Mouse (Mus musculus) MEL (cell line): ENCODE data around the gene Tbc1d24. TPM values are rescaled to one million over a fixed set of nuclear protein-coding genes. Genes with fewer than 3 reads are reported as not detected.

Experiments
- DNase-seq: peaks from one replicate; pipeline ENCODE4 v3.0.0; 2011; ENCODE audit warnings: low read depth, low spot score
- H3K27ac ChIP-seq: 2 replicates; pipeline ENCODE4 v1.5.1; 2012; ENCODE audit warnings: low read depth, mild to moderate bottlenecking, control low read depth, low read length, moderate library complexity; ENCODE audit not compliant: control insufficient read depth
- H3K27me3 ChIP-seq, 2 experiments: fragments of 150-350 bp in 1 of 2; sonication (generic) in 1 of 2; 2 replicates each; pipeline ENCODE4 v1.6.1; 2012; ENCODE audit warnings: low read length in 2 of 2, mild to moderate bottlenecking in 2 of 2, improper control_type of control experiment in 1 of 2, moderate library complexity in 1 of 2; ENCODE audit not compliant: insufficient read depth in 2 of 2, control insufficient read depth in 1 of 2
- H3K36me3 ChIP-seq, 2 experiments: 2 replicates each; pipeline ENCODE4 v1.6.1; 2012 to 2014; ENCODE audit warnings: low read length in 2 of 2, improper control_type of control experiment in 1 of 2, inconsistent platforms in 1 of 2, mild to moderate bottlenecking in 1 of 2; ENCODE audit not compliant: insufficient read depth in 2 of 2, control insufficient read depth in 1 of 2
- H3K4me1 ChIP-seq, 2 experiments: fragments of 150-350 bp in 1 of 2; sonication (generic) in 1 of 2; 2 replicates each; pipeline ENCODE4 v1.6.1; 2012; ENCODE audit warnings: low read length in 2 of 2, improper control_type of control experiment in 1 of 2, mild to moderate bottlenecking in 1 of 2; ENCODE audit not compliant: insufficient read depth in 2 of 2, control insufficient read depth in 1 of 2
- H3K4me3 ChIP-seq, 2 experiments: fragments of 150-350 bp in 1 of 2; sonication (generic) in 1 of 2; 2 replicates each; pipeline ENCODE4 v1.5.1; 2012; ENCODE audit warnings: low read depth in 2 of 2, low read length in 2 of 2, mild to moderate bottlenecking in 2 of 2, moderate library complexity in 2 of 2, control low read depth in 1 of 2, improper control_type of control experiment in 1 of 2; ENCODE audit not compliant: control insufficient read depth in 1 of 2, insufficient read depth in 1 of 2
- H3K79me2 ChIP-seq: 2 replicates; pipeline ENCODE4 v1.6.1; 2012; ENCODE audit warnings: mild to moderate bottlenecking, low read length, moderate library complexity; ENCODE audit not compliant: control insufficient read depth, poor library complexity, insufficient read depth
- H3K9ac ChIP-seq: 2 replicates; pipeline ENCODE4 v1.6.1; 2012; ENCODE audit warnings: low read depth, mild to moderate bottlenecking, control low read depth, low read length, moderate library complexity; ENCODE audit not compliant: control insufficient read depth, poor library complexity, severe bottlenecking
- H3K9me3 ChIP-seq: fragments of 150-350 bp; sonication (generic); replicated peaks from 2 replicates; pipeline ENCODE4 v1.6.1; 2012; ENCODE audit warnings: mild to moderate bottlenecking, low read length, improper control_type of control experiment, moderate library complexity; ENCODE audit not compliant: insufficient read depth
- CHD2 ChIP-seq: IDR thresholded peaks from 2 replicates; pipeline ENCODE4 v1.6.1; 2011; ENCODE audit warnings: low read length, improper control_type of control experiment
- E2F4 ChIP-seq: IDR thresholded peaks from 2 replicates; pipeline ENCODE4 v1.6.1; 2011; ENCODE audit warnings: low read depth, low read length, improper control_type of control experiment, borderline replicate concordance
- GABPA ChIP-seq: IDR thresholded peaks from 2 replicates; pipeline ENCODE4 v1.6.1; 2012; ENCODE audit warnings: low read depth, mild to moderate bottlenecking, inconsistent platforms, low read length, improper control_type of control experiment, moderate library complexity
- HCFC1 ChIP-seq: IDR thresholded peaks from 2 replicates; pipeline ENCODE4 v1.6.1; 2012; ENCODE audit warnings: low read depth, mild to moderate bottlenecking, inconsistent platforms, low read length, improper control_type of control experiment, moderate library complexity
- MAFK ChIP-seq: IDR thresholded peaks from 2 replicates; pipeline ENCODE4 v1.6.1; 2011; ENCODE audit warnings: low read depth, mild to moderate bottlenecking, low read length, improper control_type of control experiment, borderline replicate concordance
- MAX ChIP-seq: IDR thresholded peaks from 2 replicates; pipeline ENCODE4 v1.6.1; 2011; ENCODE audit warnings: low read length, improper control_type of control experiment
- MAZ ChIP-seq: IDR thresholded peaks from 2 replicates; pipeline ENCODE4 v1.6.1; 2012; ENCODE audit warnings: low read depth, mild to moderate bottlenecking, inconsistent platforms, low read length, improper control_type of control experiment
- MXI1 ChIP-seq: IDR thresholded peaks from 2 replicates; pipeline ENCODE4 v1.6.1; 2011; ENCODE audit warnings: mild to moderate bottlenecking, low read depth, low read length, improper control_type of control experiment
- MYC ChIP-seq: IDR thresholded peaks from 2 replicates; pipeline ENCODE4 v1.6.1; 2011; ENCODE audit warnings: low read depth, mild to moderate bottlenecking, low read length, improper control_type of control experiment, moderate library complexity
- NELFE ChIP-seq: IDR thresholded peaks from 2 replicates; pipeline ENCODE4 v1.6.1; 2011; ENCODE audit warnings: low read depth, low read length, improper control_type of control experiment
- NRF1 ChIP-seq: IDR thresholded peaks from 2 replicates; pipeline ENCODE4 v1.6.1; 2014; ENCODE audit warnings: low read depth, mild to moderate bottlenecking, inconsistent platforms, low read length, improper control_type of control experiment, moderate library complexity; ENCODE audit not compliant: poor library complexity, insufficient read depth, severe bottlenecking
- POLR2A ChIP-seq, 2 experiments: IDR thresholded peaks; 2 replicates each; pipeline ENCODE4 v1.6.1; 2011 to 2012; ENCODE audit warnings: low read length in 2 of 2, mild to moderate bottlenecking in 2 of 2, control low read depth in 1 of 2, improper control_type of control experiment in 1 of 2, low read depth in 1 of 2, moderate library complexity in 1 of 2; ENCODE audit not compliant: control insufficient read depth in 1 of 2, insufficient read depth in 1 of 2, poor library complexity in 1 of 2
- POLR2AphosphoS2 ChIP-seq: IDR thresholded peaks from 2 replicates; pipeline ENCODE4 v1.6.1; 2011; ENCODE audit warnings: low read length, improper control_type of control experiment
- RAD21 ChIP-seq: IDR thresholded peaks from 2 replicates; pipeline ENCODE4 v1.6.1; 2011; ENCODE audit warnings: mild to moderate bottlenecking, low read depth, low read length, improper control_type of control experiment
- RCOR1 ChIP-seq: IDR thresholded peaks from 2 replicates; pipeline ENCODE4 v1.6.1; 2012; ENCODE audit warnings: low read depth, mild to moderate bottlenecking, inconsistent platforms, low read length, improper control_type of control experiment
- TAL1 ChIP-seq: IDR thresholded peaks from 2 replicates; pipeline ENCODE4 v1.6.1; 2012; ENCODE audit warnings: mild to moderate bottlenecking, inconsistent platforms, low read length, moderate library complexity, mixed read lengths
- TBP ChIP-seq: IDR thresholded peaks from 2 replicates; pipeline ENCODE4 v1.8.0; 2011; ENCODE audit warnings: low read depth, low read length, improper control_type of control experiment
- TCF12 ChIP-seq: IDR thresholded peaks from 2 replicates; pipeline ENCODE4 v1.6.1; 2014; ENCODE audit warnings: low read depth, mild to moderate bottlenecking, inconsistent platforms, low read length, improper control_type of control experiment, moderate library complexity
- ZMIZ1 ChIP-seq: IDR thresholded peaks from 2 replicates; pipeline ENCODE4 v1.6.1; 2012; ENCODE audit warnings: low read depth, mild to moderate bottlenecking, inconsistent platforms, low read length, improper control_type of control experiment, moderate library complexity
- ZNF384 ChIP-seq: IDR thresholded peaks from 2 replicates; pipeline ENCODE4 v1.6.1; 2012; ENCODE audit warnings: low read depth, mild to moderate bottlenecking, inconsistent platforms, low read length, improper control_type of control experiment
- polyA plus RNA-seq, 2 experiments: library from polyadenylated mRNA; stranded (reverse) in 1 of 2; unstranded in 1 of 2; fragments of >175 nt in 1 of 2; fragments of >200 nt in 1 of 2; gene quantifications; 2 replicates each; pipeline versions ENCODE4 v1.2.1 to v1.2.4; 2012; ENCODE audit warnings: low replicate concordance in 2 of 2, low read depth in 1 of 2; ENCODE audit not compliant: insufficient read length in 2 of 2, insufficient read depth in 1 of 2, missing spikeins in 1 of 2
- total RNA-seq: library from RNA; depleted of rRNA; stranded (reverse); fragments of 300-350 nt; gene quantifications from 2 replicates; pipeline ENCODE4 v1.2.3, GENCODE M21; 2012; rRNA removed

Gene Tbc1d24
- total RNA-seq (21.8 and 24.3 TPM in 2 replicates), polyA plus RNA-seq (10 to 100 TPM; 27.3 to 34.2 TPM)

DNA sequence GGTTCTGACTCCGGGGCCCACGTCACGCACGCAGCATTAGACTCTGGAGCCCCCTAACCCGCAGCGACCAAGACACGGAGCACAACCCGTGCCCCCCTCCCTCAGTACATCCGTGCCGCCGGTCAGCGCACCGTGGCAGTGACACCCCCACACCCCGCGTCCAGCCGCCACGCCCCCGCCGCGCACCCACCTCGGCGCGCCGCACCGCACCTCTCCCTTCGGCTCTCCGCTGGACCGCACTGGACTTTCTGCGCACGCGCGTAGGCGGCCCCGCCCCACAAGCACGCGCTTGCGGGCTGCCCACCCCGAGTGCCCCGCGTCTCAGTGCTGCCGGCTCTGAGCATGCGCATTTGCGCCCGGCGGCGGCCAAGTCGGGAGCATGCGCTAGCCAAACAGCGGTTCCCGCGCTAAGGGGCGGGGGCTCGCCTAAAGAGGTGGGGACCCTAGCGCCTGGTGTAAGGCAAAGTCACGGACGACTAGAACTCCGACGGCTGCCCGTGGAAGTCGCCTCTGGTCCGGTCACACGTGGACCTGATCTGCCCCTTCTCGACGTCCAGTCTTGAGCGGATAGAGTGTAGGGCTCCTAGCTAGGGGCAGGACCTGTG lies at the start of gene Tbc1d24:
TSS of gene Tbc1d24 (minus strand) at position 279 of the 605 bp plus-strand sequence.
- peaks cover 9 to 54% of the 10 kb centered on the region in 2 experiments for H3K4me1 ChIP-seq
- peak; percentile 97 for DNase-seq
- H3K79me2 ChIP-seq = peaks cover 50% of the 10 kb centered on the region
- peak within 1 kb of the TSS; percentile 53 to 66 for H3K4me3 ChIP-seq
- peak within 1 kb of the TSS; percentile 86 for H3K9ac ChIP-seq
- peak within 1 kb of the TSS; percentile 94 for H3K27ac ChIP-seq
- H3K27me3 ChIP-seq = no peaks in the 10 kb centered on the region
- H3K36me3 ChIP-seq = peaks cover 0 to 39% of the 10 kb centered on the region in 2 experiments; a peak in 3 of 4 replicates
- TF ChIP-seq GABPA (no peak), TBP (0 out of 2 replicates have a peak, but pooled peaks have one; percentile 32), MAFK (no peak), POLR2AphosphoS2 (peak; percentile 79; the same call in 1 of the 2 replicates), CHD2 (no peak), ZMIZ1 (peak; percentile 74), HCFC1 (peak; percentile 26; the same call in 1 of the 2 replicates), MXI1 (peak; percentile 58; the same call in 1 of the 2 replicates), NELFE (peak; percentile 76), TCF12 (no peak), NRF1 (peak; percentile 96; the same call in 1 of the 2 replicates), POLR2A (IDR thresholded peaks at IDR 0.05; ENCODE audit: control insufficient read depth in 1 of 2, insufficient read depth in 1 of 2, low read depth in 1 of 2, low read length in 2 of 2, poor library complexity in 1 of 2) (peak; percentile 81 to 88), MAX (peak; percentile 93), MAZ (peak; percentile 71), RAD21 (no peak), TAL1 (no peak), RCOR1 (no peak), MYC (peak; percentile 84; the same call in 1 of the 2 replicates), E2F4 (peak; percentile 60; the same call in 1 of the 2 replicates)
- no peaks in the 10 kb centered on the region for H3K9me3 ChIP-seq

DNA sequence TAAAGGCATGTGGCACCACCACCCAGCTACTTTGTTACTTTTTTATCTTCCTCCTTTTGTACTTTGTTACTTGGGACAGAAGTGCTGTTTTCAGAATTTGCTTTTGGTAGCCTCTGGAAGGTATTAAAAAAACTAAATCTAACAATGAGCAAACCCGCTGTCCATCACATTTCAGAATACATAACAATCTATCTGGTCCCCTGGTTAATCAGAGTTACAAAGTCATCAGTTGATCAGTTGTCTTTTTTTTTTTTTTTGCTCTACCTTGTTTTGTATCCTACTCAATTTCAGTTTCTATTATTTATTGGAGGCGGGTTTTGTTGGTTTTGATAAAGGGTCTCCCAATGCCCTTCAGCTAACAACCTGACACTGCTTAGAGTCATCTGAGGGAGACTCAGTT lies 47.0 kb upstream of the Tbc1d24 start:
- Histone ChIP-seq H3K9ac (peak overlapping the region; percentile 82), H3K79me2 (peaks cover 21% of the 10 kb centered on the region)
- DNase-seq = no peak
- TF ChIP-seq MYC (no peak), ZNF384 (peak; percentile 67), CHD2 (no peak)
- TF ChIP-seq, all 39 proteins: peak for 1
- H3K27me3 ChIP-seq = no peaks in the 10 kb centered on the region
- peak overlapping the region; percentile 80; the same call in 1 of the 2 replicates for H3K27ac ChIP-seq
- H3K9me3 ChIP-seq = no peaks in the 10 kb centered on the region
- no peak overlapping the region; a peak in 1 of 4 replicates for H3K4me3 ChIP-seq
- H3K36me3 ChIP-seq = peaks cover 8 to 14% of the 10 kb centered on the region in 2 experiments
- peaks cover 0 to 7% of the 10 kb centered on the region in 2 experiments; a peak in 2 of 4 replicates for H3K4me1 ChIP-seq
